ENCODE assay signal across 16 mouse cellular contexts in genomic region chr10:10205805-10206520, GRCm38 (mm10).
DNase-seq lines count a peak whose midpoint lies in the region; ATAC-seq and TF ChIP-seq lines count a peak whose summit lies in the region.
"Had no signal": no experiment of that assay in that cellular context is flagged by ENCODE, and none has a peak within 500 bp of the region (broad histone marks: within the 10 kb centered on the region; RNA-seq: fewer than 3 reads in every experiment).

No protein-coding gene starts in this region.

- no peaks in the 10 kb centered on the region for H3K36me3 ChIP-seq in hindbrain, postnatal 0 days (ENCODE audit: insufficient read depth, low read length)
- H3K36me3 ChIP-seq in hindbrain, embryonic 13.5 days, result no peaks in the 10 kb centered on the region
- H3K36me3 ChIP-seq: embryonic facial prominence, embryonic 10.5 days; heart, embryonic 12.5 days had no signal

- no peak for TF ChIP-seq CTCF in hindbrain, postnatal 0 days (IDR thresholded peaks at IDR 0.05; ENCODE audit: low read depth)

- H3K4me3 ChIP-seq in hindbrain, postnatal 0 days (ENCODE audit: low read length), result no peak overlapping the region
- H3K4me3 ChIP-seq in hindbrain, embryonic 13.5 days, result no peak overlapping the region
- H3K4me3 ChIP-seq: embryonic facial prominence, embryonic 10.5 days; forebrain, embryonic 13.5 days; heart, embryonic 12.5 days had no signal

- DNase-seq in heart, adult 11 months, result peak; percentile 12
- no peak for DNase-seq in heart, postnatal 14 days
- DNase-seq in hindbrain, postnatal 0 days (ENCODE audit: low spot score), result peak; percentile 15
- peak; percentile 10 for DNase-seq in adrenal gland, postnatal 10 days
- peak; percentile 31 for DNase-seq in adrenal gland, postnatal 14 days
- no peak for DNase-seq in left cerebral cortex, adult 8-10 months (ENCODE audit: low spot score in 2 of 2)
- DNase-seq: cerebellum, adult 2 months; forebrain, postnatal 0 days; gastrocnemius, postnatal 14 days; heart, postnatal 36 days; kidney, adult 2 months had no signal

- no peak overlapping the region for H3K27ac ChIP-seq in hindbrain, postnatal 0 days
- H3K27ac ChIP-seq in hindbrain, embryonic 13.5 days, result no peak overlapping the region
- H3K27ac ChIP-seq: embryonic facial prominence, embryonic 10.5 days; forebrain, embryonic 13.5 days had no signal

- 62% methylated on average over 7 of the region's 7 CpGs for WGBS in hindbrain, postnatal 0 days
- WGBS in hindbrain, embryonic 13.5 days, result 76% methylated on average over 7 of the region's 7 CpGs

- no peaks in the 10 kb centered on the region for H3K27me3 ChIP-seq in hindbrain, postnatal 0 days (ENCODE audit: insufficient read depth, low read length)
- no peaks in the 10 kb centered on the region for H3K27me3 ChIP-seq in hindbrain, embryonic 13.5 days
- H3K27me3 ChIP-seq: forebrain, embryonic 13.5 days; heart, embryonic 12.5 days had no signal

- no peak overlapping the region for H3K4me2 ChIP-seq in hindbrain, postnatal 0 days (ENCODE audit: low read depth, low read length)
- H3K4me2 ChIP-seq in hindbrain, embryonic 13.5 days, result no peak overlapping the region
- H3K4me2 ChIP-seq: forebrain, embryonic 13.5 days; heart, embryonic 12.5 days had no signal

- peak; percentile 49; the same call in 1 of the 2 replicates for ATAC-seq in hindbrain, postnatal 0 days
- ATAC-seq in hindbrain, embryonic 13.5 days (ENCODE audit: low FRiP score), result no peak
- ATAC-seq: forebrain, embryonic 13.5 days; forebrain, postnatal 0 days; intestine, embryonic 16.5 days had no signal

- no peaks in the 10 kb centered on the region for H3K9me3 ChIP-seq in hindbrain, postnatal 0 days (ENCODE audit: low read length)
- no peaks in the 10 kb centered on the region for H3K9me3 ChIP-seq in hindbrain, embryonic 13.5 days
- H3K9me3 ChIP-seq: embryonic facial prominence, embryonic 10.5 days; forebrain, embryonic 13.5 days; heart, embryonic 12.5 days had no signal

- no peaks in the 10 kb centered on the region for H3K4me1 ChIP-seq in hindbrain, postnatal 0 days (ENCODE audit: insufficient read depth, low read length)
- H3K4me1 ChIP-seq in hindbrain, embryonic 13.5 days (replicated peaks), result no peaks in the 10 kb centered on the region
- H3K4me1 ChIP-seq: embryonic facial prominence, embryonic 10.5 days; forebrain, embryonic 13.5 days; heart, embryonic 12.5 days had no signal

- intact Hi-C loops in heart, postnatal 14 days (cut with DNase I), result no loop called here

- no peak overlapping the region for H3K9ac ChIP-seq in hindbrain, postnatal 0 days (replicated peaks; ENCODE audit: low read length)
- H3K9ac ChIP-seq in hindbrain, embryonic 13.5 days, result no peak overlapping the region
- H3K9ac ChIP-seq: forebrain, embryonic 13.5 days; forebrain, postnatal 0 days; heart, embryonic 12.5 days had no signal

Comparison
In these comparisons a context has a peak if more than half of its experiments do, and no peak if none do; other contexts are left out.
1. DNase-seq: peak in heart, adult 11 months (single experiment), hindbrain, postnatal 0 days (single experiment), adrenal gland, postnatal 10 days (single experiment) and adrenal gland, postnatal 14 days (single experiment); none in heart, postnatal 14 days (0 of 2) and left cerebral cortex, adult 8-10 months (0 of 2).